Mouse (Mus musculus) liver, postnatal 0 days (tissue): ENCODE measurements around the gene Arg2. TPM values are rescaled to one million over a fixed set of nuclear protein-coding genes. Genes with fewer than 3 reads are reported as not detected.

Experiments
- ATAC-seq: fragments of 200-750 bp; cut with Nextera tagmentation; 2 replicates; pipeline ENCODE4 v1.8.0; 2017; ENCODE audit warnings: mild to moderate bottlenecking, moderate library complexity
- DNase-seq: peaks from one replicate; pipeline ENCODE4 v3.0.0-alpha.2; 2016
- H3K27ac ChIP-seq: fragments of 300-500 bp; sonication (generic); 2 replicates; pipeline ENCODE4 v1.5.1; 2014; ENCODE audit warnings: antibody characterized with exemption, moderate library complexity, mild to moderate bottlenecking, low read depth
- H3K27me3 ChIP-seq: fragments of 300-500 bp; sonication (generic); 2 replicates; pipeline ENCODE4 v1.6.1; 2014; ENCODE audit warnings: low read length, control low read depth, mixed read lengths; ENCODE audit not compliant: insufficient read depth
- H3K36me3 ChIP-seq: fragments of 300-500 bp; sonication (generic); replicated peaks from 2 replicates; pipeline ENCODE4 v1.6.1; 2014; ENCODE audit warnings: mild to moderate bottlenecking, control low read depth, low read length, moderate library complexity, mixed read lengths; ENCODE audit not compliant: insufficient read depth
- H3K4me1 ChIP-seq: fragments of 300-500 bp; sonication (generic); 2 replicates; pipeline ENCODE4 v1.6.1; 2014; ENCODE audit warnings: antibody characterized with exemption, mild to moderate bottlenecking, control low read depth; ENCODE audit not compliant: insufficient read depth
- H3K4me2 ChIP-seq: fragments of 300-500 bp; sonication (generic); 2 replicates; pipeline ENCODE4 v1.6.1; 2014; ENCODE audit warnings: low read depth, mild to moderate bottlenecking, low read length, moderate library complexity, mixed read lengths
- H3K4me3 ChIP-seq: fragments of 300-500 bp; sonication (generic); 2 replicates; pipeline ENCODE4 v1.5.1; 2014; ENCODE audit warnings: low read depth, low read length
- H3K9ac ChIP-seq: fragments of 300-500 bp; sonication (generic); replicated peaks from 2 replicates; pipeline ENCODE4 v1.6.1; 2014; ENCODE audit warnings: mild to moderate bottlenecking, moderate library complexity
- H3K9me3 ChIP-seq: fragments of 300-500 bp; sonication (generic); 2 replicates; pipeline ENCODE4 v1.6.1; 2016; ENCODE audit warnings: mild to moderate bottlenecking, control low read depth, low read length, mixed read lengths
- CTCF ChIP-seq: sonication (generic); IDR thresholded peaks from 2 replicates; pipeline ENCODE4 v1.5.1; 2016; ENCODE audit warnings: antibody characterized with exemption, low read depth
- EP300 ChIP-seq: IDR thresholded peaks from 2 replicates; pipeline ENCODE4 v1.6.1; 2016; ENCODE audit warnings: antibody characterized with exemption, low read depth, mild to moderate bottlenecking
- WGBS: fragments of 180-500 bp; shearing (Covaris S2); extraction: QIAGEN DNeasy Blood & Tissue Kit; methylation state at CpG from one replicate; pipeline ENCODE4 v1.1.7; 2014; ENCODE audit not compliant: insufficient replicate concordance; 5-methylcytosine and 5-hydroxymethylcytosine counted together
- polyA plus RNA-seq: library from polyadenylated mRNA; unstranded; fragments of >200 nt; fragmentation: Nextera tagmentation; extraction: Ambion mirVana; gene quantifications from 2 replicates; pipeline ENCODE4 v1.2.1, GENCODE M21; 2015

Arg2 gene
- polyA plus RNA-seq, 1 experiment from 2014 or later, result 1.3 TPM

- peaks cover 4% of the 10 kb centered on the region; the same call in 1 of the 2 replicates for H3K36me3 ChIP-seq
- 0% methylated on average over 3 of the region's 3 CpGs for WGBS
- no peak for ATAC-seq
Measured at GRCm38 (mm10) chr12:79193441-79193840, 62.9 kb downstream of the Arg2 start.

DNA sequence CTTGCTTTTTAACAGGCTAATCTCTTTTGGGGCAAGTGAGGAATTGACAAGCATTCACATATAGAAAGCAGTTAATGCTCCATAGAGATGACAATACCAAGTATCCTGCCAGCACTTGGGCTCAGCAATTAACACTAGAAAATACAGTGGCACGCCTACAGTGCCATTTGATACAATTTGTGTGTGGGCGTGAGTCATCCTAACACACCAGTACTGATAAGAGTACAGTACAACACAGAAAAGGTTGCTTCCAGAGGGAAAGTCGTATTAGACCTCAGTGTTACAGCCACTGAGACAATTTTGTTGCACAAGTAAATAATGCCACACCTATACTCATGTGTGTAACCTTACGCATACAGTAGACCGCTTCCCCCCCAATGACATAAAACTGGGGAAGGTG is 66.5 kb downstream of the Arg2 start:
- Histone ChIP-seq H3K9ac (no peak overlapping the region), H3K4me1 (peaks cover under 1% of the 10 kb centered on the region; the same call in 1 of the 2 replicates), H3K9me3 (no peaks in the 10 kb centered on the region), H3K36me3 (no peaks in the 10 kb centered on the region), H3K27me3 (no peaks in the 10 kb centered on the region), H3K4me2 (no peak overlapping the region), H3K4me3 (no peak overlapping the region), H3K27ac (no peak overlapping the region)
- TF ChIP-seq CTCF (no peak), EP300 (no peak)
- 79% methylated on average over 5 of the region's 5 CpGs for WGBS
- no peak for ATAC-seq
- no peak for DNase-seq

More at GRCm38 (mm10) chr12:79193441-79193840, 62.9 kb downstream of the Arg2 start:
- Histone ChIP-seq H3K27ac (no peak overlapping the region), H3K9ac (no peak overlapping the region), H3K4me1 (peaks cover 15% of the 10 kb centered on the region), H3K4me3 (no peak overlapping the region), H3K9me3 (no peaks in the 10 kb centered on the region), H3K27me3 (no peaks in the 10 kb centered on the region), H3K4me2 (no peak overlapping the region)
- no peak for TF ChIP-seq EP300
- peak; percentile 86 for TF ChIP-seq CTCF
- peak; percentile 78 for DNase-seq

DNA sequence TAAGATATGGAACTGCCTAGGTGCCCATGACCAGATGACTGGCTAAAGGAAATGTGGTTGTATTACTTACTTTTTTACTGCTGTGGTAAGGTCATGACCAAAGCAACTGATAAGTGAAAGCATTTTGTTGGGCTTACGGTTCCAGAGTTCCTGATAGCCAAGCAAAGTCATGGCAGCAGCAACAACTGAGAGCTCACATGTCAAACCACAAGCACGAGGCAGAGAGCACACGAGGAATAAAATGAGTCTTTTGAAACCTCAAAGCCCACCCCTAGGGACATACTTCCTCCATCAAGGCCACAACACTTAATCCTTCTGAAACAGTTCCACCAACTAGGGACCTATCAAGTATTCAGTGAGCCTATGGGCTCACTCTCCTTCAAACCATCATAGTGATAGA is 71.3 kb downstream of the Arg2 start:
- no peak overlapping the region for H3K4me3 ChIP-seq
- no peak overlapping the region for H3K4me2 ChIP-seq
- H3K9me3 ChIP-seq, result no peaks in the 10 kb centered on the region
- ATAC-seq (no peak), DNase-seq (no peak)
- WGBS, result 34% methylated on average over 3 of the region's 3 CpGs
- no peaks in the 10 kb centered on the region for H3K36me3 ChIP-seq
- H3K27me3 ChIP-seq, result no peaks in the 10 kb centered on the region
- no peak for TF ChIP-seq CTCF
- no peak for TF ChIP-seq EP300
- H3K4me1 ChIP-seq, result no peaks in the 10 kb centered on the region
- H3K27ac ChIP-seq, result no peak overlapping the region
- no peak overlapping the region for H3K9ac ChIP-seq

Other genes with a start within 250 kb of the Arg2 start
- gene Plek2, start 223.8 kb upstream of the Arg2 start, polyA plus RNA-seq, result 11.9 and 20.6 TPM in 2 replicates
- gene Tmem229b, start 123.2 kb upstream of the Arg2 start, polyA plus RNA-seq, result 2.9 and 3.6 TPM in 2 replicates
- 0.22 and 0.26 TPM in 2 replicates for gene Plekhh1, start 101.6 kb upstream of the Arg2 start, polyA plus RNA-seq
- 4.6 and 4.9 TPM in 2 replicates for gene Pigh, start 41.1 kb upstream of the Arg2 start, polyA plus RNA-seq
- 40.9 and 43.5 TPM in 2 replicates for gene Vti1b, start 41.9 kb downstream of the Arg2 start, polyA plus RNA-seq
- 8.0 and 8.8 TPM in 2 replicates for gene Rdh11, start 61.5 kb downstream of the Arg2 start, polyA plus RNA-seq
- 1.6 and 1.8 TPM in 2 replicates for gene Rdh12, start 78.1 kb downstream of the Arg2 start, polyA plus RNA-seq
- gene Zfyve26, start 165.5 kb downstream of the Arg2 start, polyA plus RNA-seq, result 4.2 and 4.8 TPM in 2 replicates
- 2.5 TPM in 2 replicates for gene Rad51b, start 166.5 kb downstream of the Arg2 start, polyA plus RNA-seq